Mouse (Mus musculus) forebrain, embryonic 11.5 days (tissue): ENCODE data around the gene Ubl5. TPM values are rescaled to one million over a fixed set of nuclear protein-coding genes. Genes with fewer than 3 reads are reported as not detected.
A peak's percentile ranks its signal among the peaks of the same experiment; 100 is the strongest.
"Not testable (repeated sequence)": the region's sequence is repeated elsewhere in the genome, so short reads cannot be mapped to it uniquely, and the experiment has no call there.

Experiments used
- ATAC-seq: fragments of 200-750 bp; cut with Nextera tagmentation; replicated peaks from 2 replicates; pipeline ENCODE4 v1.8.0; 2017; ENCODE audit warnings: moderate TSS enrichment; ENCODE audit not compliant: low FRiP score
- DNase-seq: peaks from one replicate; pipeline ENCODE4 v3.0.0-alpha.2; 2017; ENCODE audit warnings: low spot score
- H3K27ac ChIP-seq: fragments of 300-500 bp; sonication (generic); 2 replicates; pipeline ENCODE4 v1.5.1; 2014; ENCODE audit warnings: low read depth, low read length
- H3K27me3 ChIP-seq: fragments of 300-500 bp; sonication (generic); 2 replicates; pipeline ENCODE4 v1.6.1; 2014; ENCODE audit warnings: mild to moderate bottlenecking, low read length, mixed read lengths; ENCODE audit not compliant: control insufficient read depth, insufficient read depth
- H3K36me3 ChIP-seq: fragments of 300-500 bp; sonication (generic); 2 replicates; pipeline ENCODE4 v1.6.1; 2014; ENCODE audit warnings: mild to moderate bottlenecking, low read length, moderate library complexity, mixed read lengths; ENCODE audit not compliant: control insufficient read depth, insufficient read depth
- H3K4me1 ChIP-seq: fragments of 300-500 bp; sonication (generic); replicated peaks from 2 replicates; pipeline ENCODE4 v1.6.1; 2014; ENCODE audit warnings: low read length, mixed read lengths; ENCODE audit not compliant: control insufficient read depth, insufficient read depth
- H3K4me2 ChIP-seq: fragments of 300-500 bp; sonication (generic); 2 replicates; pipeline ENCODE4 v1.6.1; 2014; ENCODE audit warnings: low read depth, mild to moderate bottlenecking, low read length, moderate library complexity, mixed read lengths; ENCODE audit not compliant: severe bottlenecking
- H3K4me3 ChIP-seq: fragments of 300-500 bp; sonication (generic); 2 replicates; pipeline ENCODE4 v1.5.1; 2014; ENCODE audit warnings: low read depth, low read length
- H3K9ac ChIP-seq: fragments of 300-500 bp; sonication (generic); 2 replicates; pipeline ENCODE4 v1.6.1; 2014; ENCODE audit warnings: low read length
- H3K9me3 ChIP-seq: fragments of 300-500 bp; sonication (generic); 2 replicates; pipeline ENCODE4 v1.6.1; 2016; ENCODE audit warnings: low read length, mixed read lengths; ENCODE audit not compliant: control insufficient read depth
- WGBS: fragments of 180-500 bp; shearing (Covaris S2); extraction: QIAGEN DNeasy Blood & Tissue Kit; methylation state at CpG from one replicate; pipeline ENCODE4 v1.1.7; 2014; 5-methylcytosine and 5-hydroxymethylcytosine counted together
- polyA plus RNA-seq: library from polyadenylated mRNA; unstranded; fragments of >200 nt; fragmentation: Nextera tagmentation; extraction: Ambion mirVana; gene quantifications from 2 replicates; pipeline ENCODE4 v1.2.1, GENCODE M21; 2014

The Ubl5 gene
- polyA plus RNA-seq, 1 experiment from 2014 or later, result 401 TPM

DNA sequence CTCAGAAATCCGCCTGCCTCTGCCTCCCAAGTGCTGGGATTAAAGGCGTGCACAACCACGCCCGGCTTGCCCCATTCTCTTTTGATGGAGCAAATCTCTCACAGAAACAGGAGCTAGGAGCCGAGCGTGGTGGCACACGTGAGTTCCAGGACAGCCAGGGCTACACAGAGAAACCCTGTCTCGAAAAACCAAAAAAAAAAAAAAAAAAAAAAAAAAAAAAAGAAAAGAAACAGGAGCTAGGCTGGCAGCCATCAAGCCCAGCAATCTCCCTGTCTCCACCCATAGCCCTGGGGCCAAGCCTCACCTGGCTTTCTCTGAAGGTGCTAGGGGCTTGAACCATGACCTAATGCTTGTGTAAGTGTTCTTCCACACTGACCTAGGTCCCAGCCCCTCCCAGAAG is 7.0 kb upstream of the Ubl5 start:
- not testable (repeated sequence) for H3K27me3 ChIP-seq, H3K4me3 ChIP-seq, H3K4me2 ChIP-seq, H3K4me1 ChIP-seq, H3K9me3 ChIP-seq, H3K9ac ChIP-seq, ATAC-seq, H3K27ac ChIP-seq, H3K36me3 ChIP-seq
- DNase-seq, result peak; percentile 6
- WGBS, result 89% methylated on average over 8 of the region's 8 CpGs

DNA sequence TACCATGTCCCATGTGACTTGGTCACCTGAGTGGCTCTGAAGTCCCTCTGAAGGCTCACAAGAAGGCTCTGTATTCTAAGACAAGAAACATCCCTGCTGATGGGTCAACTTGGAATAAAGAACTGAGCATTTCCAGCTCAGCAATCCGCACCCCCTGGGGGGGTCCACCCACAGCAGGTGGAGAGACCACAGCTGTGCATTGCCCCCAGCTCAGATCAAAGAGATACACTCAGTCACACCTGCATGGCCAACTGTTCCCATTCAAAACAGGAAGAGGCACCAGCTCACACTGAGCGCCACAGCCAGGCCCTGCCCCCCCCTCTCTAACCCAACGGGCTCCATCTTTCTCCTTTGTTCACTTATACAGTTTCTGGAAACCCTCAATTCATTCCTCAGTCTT is 6.4 kb upstream of the Ubl5 start:
- H3K4me1 ChIP-seq, result peaks cover 1% of the 10 kb centered on the region; the same call in 1 of the 2 replicates
- no peaks in the 10 kb centered on the region; the same call in 1 of the 2 replicates for H3K36me3 ChIP-seq
- H3K27me3 ChIP-seq, result no peaks in the 10 kb centered on the region
- no peaks in the 10 kb centered on the region for H3K9me3 ChIP-seq
- 82% methylated on average over 3 of the region's 3 CpGs for WGBS
- no peak for ATAC-seq
- H3K9ac ChIP-seq, result no peak overlapping the region
- peak; percentile 50 for DNase-seq
- no peak overlapping the region for H3K4me2 ChIP-seq
- H3K27ac ChIP-seq, result no peak overlapping the region
- no peak overlapping the region for H3K4me3 ChIP-seq

DNA sequence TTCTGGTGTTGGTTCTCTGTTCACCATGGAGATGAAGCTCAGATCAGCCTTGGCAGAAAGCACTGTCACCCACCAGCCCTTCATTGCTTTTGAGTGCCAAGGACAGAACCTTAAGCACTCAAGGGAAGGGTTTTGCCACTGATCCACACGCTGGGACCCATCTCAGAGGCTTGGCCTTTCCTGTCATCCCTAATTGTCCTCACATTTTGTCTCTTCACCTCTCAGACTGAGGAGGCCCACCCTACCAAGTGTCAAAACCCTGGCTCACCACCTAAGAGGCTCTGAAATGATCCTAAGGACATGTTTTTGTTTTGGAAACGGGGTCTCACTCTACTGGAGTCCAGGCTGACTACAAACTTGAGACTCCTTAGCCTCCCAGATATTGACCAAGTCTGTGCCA is 5.9 kb upstream of the Ubl5 start:
- Histone ChIP-seq H3K4me1 (peaks cover 6% of the 10 kb centered on the region; the same call in 1 of the 2 replicates), H3K9ac (no peak overlapping the region), H3K4me2 (no peak overlapping the region), H3K27me3 (no peaks in the 10 kb centered on the region), H3K4me3 (no peak overlapping the region), H3K9me3 (no peaks in the 10 kb centered on the region), H3K27ac (no peak overlapping the region), H3K36me3 (no peaks in the 10 kb centered on the region; the same call in 1 of the 2 replicates)
- ATAC-seq (no peak), DNase-seq (peak; percentile 37)
- 85% methylated on average over 2 of the region's 2 CpGs for WGBS

DNA sequence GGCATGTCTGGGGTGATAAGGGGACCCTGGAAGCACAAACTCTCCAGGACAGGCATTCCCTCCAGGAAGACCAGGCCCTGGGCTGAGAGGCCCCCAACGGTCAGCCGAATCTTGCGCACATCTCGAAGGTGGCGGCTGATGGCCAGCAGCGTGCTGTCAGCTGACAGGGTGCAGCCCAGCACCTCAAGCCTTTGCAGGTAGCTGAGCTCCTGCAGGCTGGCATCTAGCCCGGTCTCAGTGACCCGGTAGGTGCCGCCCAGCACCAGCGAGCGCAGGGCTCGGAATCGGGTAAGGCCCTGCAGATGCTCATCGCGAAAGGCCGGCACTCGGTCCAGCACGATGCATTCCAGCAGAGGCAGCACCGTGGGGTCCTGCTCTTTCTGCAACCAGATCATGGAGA is 4.1 kb upstream of the Ubl5 start:
- ATAC-seq (no peak), DNase-seq (peak; percentile 47)
- H3K4me2 ChIP-seq, result no peak overlapping the region
- no peak overlapping the region for H3K27ac ChIP-seq
- 97% methylated on average over 19 of the region's 19 CpGs for WGBS
- peaks cover 8% of the 10 kb centered on the region; the same call in 1 of the 2 replicates for H3K4me1 ChIP-seq
- no peaks in the 10 kb centered on the region; the same call in 1 of the 2 replicates for H3K36me3 ChIP-seq
- H3K9ac ChIP-seq, result no peak overlapping the region
- H3K4me3 ChIP-seq, result no peak overlapping the region
- H3K9me3 ChIP-seq, result no peaks in the 10 kb centered on the region
- H3K27me3 ChIP-seq, result no peaks in the 10 kb centered on the region

DNA sequence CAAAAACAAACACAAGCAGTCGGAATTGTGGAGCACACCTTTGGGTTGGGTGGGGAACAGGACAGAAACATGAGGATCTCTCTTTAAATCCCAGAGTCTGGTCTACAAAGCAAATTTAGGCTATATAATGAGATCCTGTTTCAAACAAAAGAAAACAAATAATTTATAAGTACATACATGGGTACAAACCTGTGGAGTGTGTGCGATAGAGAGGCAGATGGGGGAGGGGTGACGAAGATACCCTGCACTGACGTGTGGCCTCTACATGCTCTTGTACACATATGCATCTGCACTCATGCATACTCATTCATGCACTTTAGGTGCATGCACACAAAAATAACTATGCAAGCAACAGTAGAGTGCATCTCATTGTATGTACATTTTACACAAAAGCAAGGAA is 3.2 kb upstream of the Ubl5 start:
- Histone ChIP-seq H3K4me2 (no peak overlapping the region), H3K4me1 (peaks cover 8% of the 10 kb centered on the region), H3K9ac (no peak overlapping the region), H3K4me3 (no peak overlapping the region), H3K36me3 (no peaks in the 10 kb centered on the region; the same call in 1 of the 2 replicates), H3K27ac (no peak overlapping the region), H3K27me3 (no peaks in the 10 kb centered on the region), H3K9me3 (no peaks in the 10 kb centered on the region)
- DNase-seq (peak; percentile 4), ATAC-seq (no peak)
- 93% methylated on average over 4 of the region's 4 CpGs for WGBS

DNA sequence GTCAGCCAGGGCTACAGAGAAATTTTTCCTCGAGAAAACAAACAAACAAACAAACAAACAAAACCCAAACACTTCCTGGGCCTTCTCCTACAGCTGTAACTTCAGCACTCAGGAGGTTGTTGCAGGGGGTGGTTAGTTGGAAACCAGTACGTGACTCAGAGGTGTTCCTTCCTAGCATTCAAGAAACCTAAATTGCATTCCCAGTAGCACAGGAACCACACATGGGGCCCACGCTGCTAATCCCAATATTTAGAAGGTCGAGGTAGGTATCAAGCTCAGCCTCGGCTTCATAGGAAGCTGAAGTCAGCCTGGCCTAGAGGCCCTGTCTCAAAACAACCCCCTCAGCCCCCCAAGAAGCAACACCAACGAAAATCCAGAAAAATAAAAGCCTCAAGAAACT is 1.2 kb upstream of the Ubl5 start:
- H3K36me3 ChIP-seq, result peaks cover under 1% of the 10 kb centered on the region; the same call in 1 of the 2 replicates
- peaks cover 8% of the 10 kb centered on the region for H3K4me1 ChIP-seq
- H3K4me3 ChIP-seq, result peak overlapping the region; percentile 86
- H3K4me2 ChIP-seq, result peak overlapping the region; percentile 94
- 39% methylated on average over 6 of the region's 6 CpGs for WGBS
- H3K27ac ChIP-seq, result no peak overlapping the region
- H3K9me3 ChIP-seq, result no peaks in the 10 kb centered on the region
- DNase-seq (peak; percentile 44), ATAC-seq (no peak)
- H3K9ac ChIP-seq, result peak overlapping the region; percentile 77
- no peaks in the 10 kb centered on the region for H3K27me3 ChIP-seq

DNA sequence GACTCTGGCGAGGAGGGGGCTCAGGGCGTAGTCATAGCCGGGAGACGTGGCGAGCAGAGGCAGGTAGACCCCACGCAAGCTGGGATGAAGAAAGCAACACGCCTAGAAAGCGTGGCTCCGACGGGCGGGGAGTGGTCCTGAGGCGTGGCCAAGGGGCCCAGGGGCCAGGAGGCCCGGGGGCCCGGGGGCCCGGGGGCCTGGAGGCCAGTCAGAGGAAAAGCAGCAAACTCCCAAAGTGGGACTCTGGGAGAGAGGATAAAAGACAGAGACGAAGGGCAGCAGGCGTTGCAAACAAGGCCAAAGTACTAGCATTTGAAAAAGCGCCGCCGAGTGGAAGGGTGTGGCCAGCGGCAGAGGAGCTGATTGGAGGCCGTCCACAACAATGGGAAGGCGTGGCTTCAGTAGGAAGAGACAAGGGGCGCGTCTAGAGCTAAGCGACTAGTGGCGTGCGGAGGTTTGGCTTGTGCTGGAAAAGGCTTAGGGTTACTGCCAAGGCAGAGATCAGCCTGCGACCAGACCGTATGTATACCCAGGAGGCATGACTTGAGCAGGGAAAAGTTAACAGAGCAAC is 303 bp downstream of the Ubl5 start:
- no peaks in the 10 kb centered on the region for H3K27me3 ChIP-seq
- H3K27ac ChIP-seq, result peak overlapping the region; percentile 83
- peak overlapping the region; percentile 94 for H3K4me2 ChIP-seq
- ATAC-seq (peak; percentile 88), DNase-seq (peak; percentile 89)
- H3K9ac ChIP-seq, result peak overlapping the region; percentile 43
- H3K4me3 ChIP-seq, result peak overlapping the region; percentile 86
- WGBS, result under 1% methylated on average over 30 of the region's 30 CpGs
- peaks cover 2% of the 10 kb centered on the region; the same call in 1 of the 2 replicates for H3K36me3 ChIP-seq
- H3K9me3 ChIP-seq, result no peaks in the 10 kb centered on the region
- H3K4me1 ChIP-seq, result peaks cover 8% of the 10 kb centered on the region

DNA sequence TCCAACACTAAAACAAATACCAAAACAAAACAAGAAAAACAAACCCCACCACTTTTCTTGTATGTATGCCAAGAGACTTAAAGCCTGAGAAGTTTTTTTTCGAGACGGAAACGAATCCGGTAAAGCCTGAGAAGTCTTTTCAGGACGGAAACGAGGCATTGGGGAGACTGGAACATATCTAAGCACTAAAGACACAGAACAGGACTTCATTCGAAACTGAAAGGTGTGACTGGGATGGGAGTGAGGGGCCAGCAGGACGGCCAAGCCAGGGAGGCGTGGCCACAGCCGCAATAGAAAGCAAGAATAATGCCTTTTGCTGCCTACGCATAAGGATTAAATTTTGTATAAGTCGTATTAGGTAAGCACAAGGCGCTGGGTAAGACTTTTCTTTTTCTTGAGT is 1.1 kb downstream of the Ubl5 start:
- H3K4me2 ChIP-seq, result peak overlapping the region; percentile 94
- peaks cover 2% of the 10 kb centered on the region; the same call in 1 of the 2 replicates for H3K36me3 ChIP-seq
- DNase-seq (no peak), ATAC-seq (no peak)
- no peaks in the 10 kb centered on the region for H3K9me3 ChIP-seq
- H3K4me1 ChIP-seq, result peaks cover 8% of the 10 kb centered on the region
- peak overlapping the region; percentile 75 for H3K9ac ChIP-seq
- peak overlapping the region; percentile 86 for H3K4me3 ChIP-seq
- no peak overlapping the region for H3K27ac ChIP-seq
- WGBS, result 16% methylated on average over 13 of the region's 13 CpGs
- no peaks in the 10 kb centered on the region for H3K27me3 ChIP-seq
